Mouse (Mus musculus): Measurements from ENCODE around the gene Slc45a2.

- no peak for TF ChIP-seq POLR2A (IDR thresholded peaks at IDR 0.05; ENCODE audit: extremely low read depth, insufficient read depth, low read length)
- TF ChIP-seq CTCF (IDR thresholded peaks at IDR 0.05; ENCODE audit: low read depth, low read length), result no peak
Observed at GRCm38 (mm10) chr15:10960267-10960666, 40.3 kb upstream of the Slc45a2 start.
